Mouse (Mus musculus) brain, embryonic 14.5 days (tissue): ENCODE data around the gene Arl16.
"Not testable (repeated sequence)": the region's sequence is repeated elsewhere in the genome, so short reads cannot be mapped to it uniquely, and the experiment has no call there.

Experiments used
- CTCF ChIP-seq: fragments of 200-500 bp; IDR thresholded peaks from 2 replicates; pipeline ENCODE4 v1.5.1; 2012; ENCODE audit warnings: inconsistent platforms, mild to moderate bottlenecking, moderate library complexity, borderline replicate concordance; ENCODE audit not compliant: insufficient read depth, insufficient read length; ENCODE audit errors: extremely low read depth
- POLR2A ChIP-seq: fragments of 200-500 bp; IDR thresholded peaks from 2 replicates; pipeline ENCODE4 v1.6.1; 2012; ENCODE audit warnings: mild to moderate bottlenecking, inconsistent platforms, borderline replicate concordance; ENCODE audit not compliant: poor library complexity, insufficient read depth, insufficient read length, severe bottlenecking; ENCODE audit errors: extremely low read depth

- not testable (repeated sequence) for TF ChIP-seq POLR2A, CTCF
Observed at GRCm38 (mm10) chr11:120514262-120514661, 46.9 kb upstream of the Arl16 start.
